Mouse (Mus musculus) E14TG2a.4 (cell line): Measurements from ENCODE around the gene Lars2.
A peak's percentile ranks its signal among the peaks of the same experiment; 100 is the strongest.
"Not testable (repeated sequence)": the region's sequence is repeated elsewhere in the genome, so short reads cannot be mapped to it uniquely, and the experiment has no call there.

Experiments
- H3K27me3 ChIP-seq: 2 replicates; pipeline ENCODE4 v1.6.1; 2014; ENCODE audit warnings: low read length, control low read depth; ENCODE audit not compliant: insufficient read depth
- H3K36me3 ChIP-seq: 2 replicates; pipeline ENCODE4 v1.6.1; 2014; ENCODE audit warnings: low read length, control low read depth; ENCODE audit not compliant: insufficient read depth
- H3K4me1 ChIP-seq: replicated peaks from 2 replicates; pipeline ENCODE4 v1.6.1; 2014; ENCODE audit warnings: low read depth, low read length, control low read depth
- H3K4me3 ChIP-seq: replicated peaks from 2 replicates; pipeline ENCODE4 v1.5.1; 2014; ENCODE audit warnings: mild to moderate bottlenecking, low read length
- H3K9me3 ChIP-seq: 2 replicates; pipeline ENCODE4 v1.6.1; 2014; ENCODE audit warnings: low read length, control low read depth
- CTCF ChIP-seq: conservative IDR thresholded peaks from 2 replicates; pipeline ENCODE4 v1.5.1; 2014; ENCODE audit warnings: low read length
- NANOG ChIP-seq: IDR thresholded peaks from 2 replicates; pipeline ENCODE4 v1.6.1; 2014; ENCODE audit warnings: borderline replicate concordance, low read length, mixed read lengths
- POU5F1 ChIP-seq: IDR thresholded peaks from 2 replicates; pipeline ENCODE4 v1.6.1; 2014; ENCODE audit warnings: low read length, borderline replicate concordance

Gene Lars2

GRCm38 (mm10) chr9:123343069-123343468 is 23.7 kb upstream of the Lars2 start:
- Histone ChIP-seq H3K4me1 (no peaks in the 10 kb centered on the region), H3K9me3 (no peaks in the 10 kb centered on the region), H3K36me3 (no peaks in the 10 kb centered on the region), H3K4me3 (no peak overlapping the region), H3K27me3 (no peaks in the 10 kb centered on the region)
- no peak for TF ChIP-seq NANOG
- TF ChIP-seq POU5F1 = no peak
- TF ChIP-seq CTCF = no peak

- H3K4me1 ChIP-seq, H3K27me3 ChIP-seq, H3K4me3 ChIP-seq, H3K36me3 ChIP-seq: not testable (repeated sequence)
- peaks cover 24% of the 10 kb centered on the region for H3K9me3 ChIP-seq
These were observed 17.4 kb upstream of the Lars2 start for GRCm38 (mm10) chr9:123349286-123349685.

- H3K4me1 ChIP-seq = peaks cover 11% of the 10 kb centered on the region; the same call in 1 of the 2 replicates
- TF ChIP-seq CTCF = no peak
- no peak for TF ChIP-seq NANOG
- no peak for TF ChIP-seq POU5F1
These were observed 6.7 kb upstream of the Lars2 start for GRCm38 (mm10) chr9:123359981-123360380.

GRCm38 (mm10) chr9:123365353-123365752 is 1.4 kb upstream of the Lars2 start:
- H3K9me3 ChIP-seq = no peaks in the 10 kb centered on the region
- TF ChIP-seq POU5F1 (no peak), NANOG (no peak), CTCF (no peak)
- H3K36me3 ChIP-seq = peaks cover 4% of the 10 kb centered on the region; the same call in 1 of the 2 replicates
- H3K27me3 ChIP-seq = no peaks in the 10 kb centered on the region
- no peak overlapping the region for H3K4me3 ChIP-seq
- peaks cover 19% of the 10 kb centered on the region for H3K4me1 ChIP-seq

More at GRCm38 (mm10) chr9:123359981-123360380, 6.7 kb upstream of the Lars2 start:
- Histone ChIP-seq H3K9me3 (no peaks in the 10 kb centered on the region), H3K4me3 (no peak overlapping the region), H3K27me3 (peaks cover 5% of the 10 kb centered on the region; the same call in 1 of the 2 replicates), H3K36me3 (no peaks in the 10 kb centered on the region)

- Histone ChIP-seq H3K4me1 (peaks cover 19% of the 10 kb centered on the region), H3K36me3 (peaks cover 4% of the 10 kb centered on the region; the same call in 1 of the 2 replicates), H3K27me3 (no peaks in the 10 kb centered on the region), H3K4me3 (peak overlapping the region; percentile 98), H3K9me3 (no peaks in the 10 kb centered on the region)
- no peak for TF ChIP-seq POU5F1
- TF ChIP-seq NANOG = no peak
- no peak for TF ChIP-seq CTCF
These were observed 602 bp upstream of the Lars2 start for GRCm38 (mm10) chr9:123365942-123366707.

GRCm38 (mm10) chr9:123367636-123368035 is 909 bp downstream of the Lars2 start:
- peaks cover 19% of the 10 kb centered on the region for H3K4me1 ChIP-seq
- no peak for TF ChIP-seq CTCF
- TF ChIP-seq POU5F1 = no peak
- TF ChIP-seq NANOG = no peak
- H3K27me3 ChIP-seq = no peaks in the 10 kb centered on the region
- peaks cover 17% of the 10 kb centered on the region for H3K36me3 ChIP-seq
- peak overlapping the region; percentile 98 for H3K4me3 ChIP-seq
- H3K9me3 ChIP-seq = no peaks in the 10 kb centered on the region

GRCm38 (mm10) chr9:123382399-123382798 is 15.7 kb downstream of the Lars2 start:
- Histone ChIP-seq H3K9me3 (peaks cover 9% of the 10 kb centered on the region), H3K4me1 (no peaks in the 10 kb centered on the region), H3K36me3 (peaks cover 64% of the 10 kb centered on the region), H3K4me3 (no peak overlapping the region), H3K27me3 (no peaks in the 10 kb centered on the region)
- TF ChIP-seq NANOG (no peak), CTCF (no peak)

GRCm38 (mm10) chr9:123384696-123385095 is 18.0 kb downstream of the Lars2 start:
- Histone ChIP-seq H3K4me3 (no peak overlapping the region), H3K27me3 (no peaks in the 10 kb centered on the region), H3K36me3 (peaks cover 57% of the 10 kb centered on the region), H3K4me1 (no peaks in the 10 kb centered on the region), H3K9me3 (peaks cover 26% of the 10 kb centered on the region)
- TF ChIP-seq CTCF (no peak), POU5F1 (no peak), NANOG (no peak)

GRCm38 (mm10) chr9:123385352-123386198 is 18.8 kb downstream of the Lars2 start:
- H3K4me3 ChIP-seq = no peak overlapping the region
- TF ChIP-seq NANOG (no peak), CTCF (no peak), POU5F1 (no peak)
- no peaks in the 10 kb centered on the region for H3K4me1 ChIP-seq
- peaks cover 56% of the 10 kb centered on the region for H3K36me3 ChIP-seq
- no peaks in the 10 kb centered on the region for H3K27me3 ChIP-seq
- peaks cover 26% of the 10 kb centered on the region for H3K9me3 ChIP-seq
